In the genomic region with DNA sequence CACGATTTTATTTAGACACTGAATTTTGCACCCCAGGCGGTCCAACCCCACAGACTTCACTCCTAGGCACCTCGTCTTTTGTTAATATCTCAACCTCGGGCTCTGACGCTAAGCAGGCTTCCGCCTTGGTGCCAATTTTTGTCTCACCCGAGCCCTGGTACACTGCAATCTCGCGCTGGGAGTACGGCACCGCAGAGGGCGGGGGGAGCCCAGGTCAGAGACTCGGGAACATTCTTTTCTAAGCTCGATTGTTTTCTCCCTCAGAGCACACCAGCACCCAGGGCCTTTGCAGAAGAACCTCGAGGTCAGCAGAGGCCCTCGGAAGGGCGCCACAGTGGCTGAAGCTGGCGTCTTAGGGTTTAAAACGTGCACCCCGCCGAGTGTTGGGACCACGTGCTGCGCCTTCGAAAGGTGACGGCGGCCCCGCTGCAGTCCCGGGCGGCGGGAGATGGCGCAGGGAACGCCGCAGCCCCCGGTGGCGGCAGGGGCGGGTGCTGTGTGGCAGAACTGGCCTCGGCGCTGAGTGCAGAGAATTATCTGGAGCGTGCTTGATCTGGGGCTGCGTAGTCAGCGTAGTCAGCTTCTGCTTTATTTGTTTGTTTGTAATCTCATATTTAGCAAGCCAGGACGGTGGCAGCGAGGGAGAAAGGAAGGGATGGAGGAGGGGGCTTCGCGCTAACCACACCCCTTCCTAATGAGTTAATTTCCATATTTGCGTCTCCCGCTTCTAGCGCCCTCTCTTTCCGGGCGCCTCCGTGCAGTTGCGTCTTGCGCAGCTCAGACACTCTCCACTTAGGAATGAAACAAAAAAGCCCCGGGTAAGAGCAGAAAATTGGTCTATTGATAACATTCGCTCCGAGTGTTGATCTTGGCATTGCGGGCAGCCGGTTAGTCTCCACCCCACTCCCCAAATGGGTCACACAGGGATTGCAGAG, we compare ENCODE assay signal across 8 mouse cellular contexts. TPM values are rescaled to one million over a fixed set of nuclear protein-coding genes. Genes with fewer than 3 reads are reported as not detected.
DNase-seq lines count a peak whose midpoint lies in the region; ATAC-seq lines count a peak whose summit lies in the region.

No protein-coding gene starts in this region.

- no peak for DNase-seq in kidney, adult 11 months
- DNase-seq in brain, adult 2 months (ENCODE audit: low read depth, low spot score) = peak; percentile 57
- DNase-seq in yolk sac, embryonic 10.5 days (ENCODE audit: low spot score) = peak; percentile 56
- no peak for DNase-seq in urinary bladder, adult 2 months (ENCODE audit: low spot score)
- no peak for DNase-seq in ovary, postnatal 10 days (ENCODE audit: low spot score)

- H3K36me3 ChIP-seq in kidney, embryonic 14.5 days (ENCODE audit: control insufficient read depth, insufficient read depth, low read length) = no peaks in the 10 kb centered on the region
- H3K36me3 ChIP-seq in heart, embryonic 13.5 days = no peaks in the 10 kb centered on the region
- no peaks in the 10 kb centered on the region for H3K36me3 ChIP-seq in liver, embryonic 16.5 days (ENCODE audit: control insufficient read depth, insufficient read depth)

- peak; percentile 43; the same call in 1 of the 2 replicates for ATAC-seq in kidney, embryonic 14.5 days (ENCODE audit: low FRiP score, low TSS enrichment)
- ATAC-seq in heart, embryonic 13.5 days (ENCODE audit: extremely low read depth, insufficient number of reproducible peaks, low FRiP score, low TSS enrichment) = no peak
- no peak for ATAC-seq in liver, embryonic 16.5 days (ENCODE audit: low read depth)

- peaks cover 5% of the 10 kb centered on the region; the same call in 1 of the 2 replicates for H3K4me1 ChIP-seq in kidney, embryonic 14.5 days (ENCODE audit: control insufficient read depth, insufficient read depth, low read length)
- peaks cover 27% of the 10 kb centered on the region for H3K4me1 ChIP-seq in heart, embryonic 13.5 days
- peaks cover 4% of the 10 kb centered on the region for H3K4me1 ChIP-seq in liver, embryonic 16.5 days (ENCODE audit: control insufficient read depth, low read depth, low read length)

- 1% methylated on average over 58 of the region's 58 CpGs for WGBS in kidney, embryonic 14.5 days
- 1% methylated on average over 58 of the region's 58 CpGs for WGBS in heart, embryonic 13.5 days
- WGBS in liver, embryonic 16.5 days (ENCODE audit: insufficient replicate concordance) = 1% methylated on average over 58 of the region's 58 CpGs

- no peaks in the 10 kb centered on the region for H3K9me3 ChIP-seq in kidney, embryonic 14.5 days (ENCODE audit: control insufficient read depth, low read length)
- no peaks in the 10 kb centered on the region for H3K9me3 ChIP-seq in heart, embryonic 13.5 days
- H3K9me3 ChIP-seq in liver, embryonic 16.5 days (replicated peaks; ENCODE audit: control insufficient read depth, low read length) = no peaks in the 10 kb centered on the region

- H3K4me3 ChIP-seq in kidney, embryonic 14.5 days (ENCODE audit: low read length) = peak overlapping the region; percentile 29
- H3K4me3 ChIP-seq in heart, embryonic 13.5 days = peak overlapping the region; percentile 48
- H3K4me3 ChIP-seq in liver, embryonic 16.5 days (ENCODE audit: low read depth, low read length) = peak overlapping the region; percentile 27

- H3K27me3 ChIP-seq in kidney, embryonic 14.5 days (ENCODE audit: control insufficient read depth, insufficient read depth, low read length) = peaks cover 96% of the 10 kb centered on the region
- peaks cover 100% of the 10 kb centered on the region for H3K27me3 ChIP-seq in heart, embryonic 13.5 days (replicated peaks)
- peaks cover 91% of the 10 kb centered on the region for H3K27me3 ChIP-seq in liver, embryonic 16.5 days (ENCODE audit: control insufficient read depth, insufficient read depth, low read depth, low read length)

- H3K9ac ChIP-seq in kidney, embryonic 14.5 days (ENCODE audit: low read depth, low read length) = no peak overlapping the region
- H3K9ac ChIP-seq in heart, embryonic 13.5 days = no peak overlapping the region
- no peak overlapping the region for H3K9ac ChIP-seq in liver, embryonic 16.5 days (ENCODE audit: low read depth, low read length)

- peak overlapping the region; percentile 34 for H3K4me2 ChIP-seq in kidney, embryonic 14.5 days (replicated peaks; ENCODE audit: low read depth, low read length)
- peak overlapping the region; percentile 67 for H3K4me2 ChIP-seq in heart, embryonic 13.5 days
- peak overlapping the region; percentile 46 for H3K4me2 ChIP-seq in liver, embryonic 16.5 days (ENCODE audit: low read depth, low read length)

- H3K27ac ChIP-seq in kidney, embryonic 14.5 days (ENCODE audit: low read depth, low read length) = no peak overlapping the region
- H3K27ac ChIP-seq in heart, embryonic 13.5 days (replicated peaks) = no peak overlapping the region
- H3K27ac ChIP-seq in liver, embryonic 16.5 days (ENCODE audit: low read length) = no peak overlapping the region

RNA-seq across cellular contexts. Expression of a gene that starts 13.8 kb away (rescaled TPM):
- not detected in 2 replicates for polyA plus RNA-seq in kidney, embryonic 14.5 days (2014; fragmentation: Nextera tagmentation; extraction: Ambion mirVana)
- polyA plus RNA-seq in heart, embryonic 13.5 days (2015; fragmentation: Nextera tagmentation; extraction: Ambion mirVana) = 0.29 and 0.33 TPM in 2 replicates
- polyA plus RNA-seq in liver, embryonic 16.5 days (2015; fragmentation: Nextera tagmentation; extraction: Ambion mirVana) = not detected in 2 replicates
- polyA plus RNA-seq in urinary bladder, adult 2 months (2012; rRNA removed) = 1.4 and 1.9 TPM in 2 replicates

Comparison
In these comparisons a context has a peak if more than half of its experiments do, and no peak if none do; other contexts are left out.
1. DNase-seq: peak in brain, adult 2 months (single experiment) and yolk sac, embryonic 10.5 days (single experiment); none in kidney, adult 11 months (single experiment), urinary bladder, adult 2 months (single experiment) and ovary, postnatal 10 days (single experiment).
2. Peak in every context shown above with its lines, with median percentiles within 50 percentile points of each other: H3K4me2 ChIP-seq and H3K4me3 ChIP-seq.